Mouse (Mus musculus) midbrain, embryonic 15.5 days (tissue): ENCODE data around the gene Zdhhc11. TPM values are rescaled to one million over a fixed set of nuclear protein-coding genes. Genes with fewer than 3 reads are reported as not detected.
"Not testable (repeated sequence)": the region's sequence is repeated elsewhere in the genome, so short reads cannot be mapped to it uniquely, and the experiment has no call there.

Experiments
- ATAC-seq: fragments of 200-750 bp; cut with Nextera tagmentation; replicated peaks from 2 replicates; pipeline ENCODE4 v1.8.0; 2017; ENCODE audit warnings: moderate TSS enrichment
- H3K27ac ChIP-seq: fragments of 300-500 bp; sonication (generic); 2 replicates; pipeline ENCODE4 v1.5.1; 2015; ENCODE audit warnings: mild to moderate bottlenecking, inconsistent platforms
- H3K27me3 ChIP-seq: fragments of 300-500 bp; sonication (generic); replicated peaks from 2 replicates; pipeline ENCODE4 v1.6.1; 2015; ENCODE audit warnings: inconsistent platforms
- H3K36me3 ChIP-seq: fragments of 300-500 bp; sonication (generic); replicated peaks from 2 replicates; pipeline ENCODE4 v1.6.1; 2015; ENCODE audit warnings: inconsistent platforms
- H3K4me1 ChIP-seq: fragments of 300-500 bp; sonication (generic); 2 replicates; pipeline ENCODE4 v1.6.1; 2015; ENCODE audit warnings: inconsistent platforms
- H3K4me2 ChIP-seq: fragments of 300-500 bp; sonication (generic); 2 replicates; pipeline ENCODE4 v1.6.1; 2015; ENCODE audit warnings: inconsistent platforms, mild to moderate bottlenecking, moderate library complexity
- H3K4me3 ChIP-seq: fragments of 300-500 bp; sonication (generic); 2 replicates; pipeline ENCODE4 v1.5.1; 2015; ENCODE audit warnings: mild to moderate bottlenecking, inconsistent platforms
- H3K9ac ChIP-seq: fragments of 300-500 bp; sonication (generic); 2 replicates; pipeline ENCODE4 v1.6.1; 2015; ENCODE audit warnings: mild to moderate bottlenecking, inconsistent platforms
- H3K9me3 ChIP-seq: fragments of 300-500 bp; sonication (generic); 2 replicates; pipeline ENCODE4 v1.6.1; 2016; ENCODE audit warnings: inconsistent platforms
- WGBS: fragments of 180-500 bp; shearing (Covaris S2); methylation state at CpG from one replicate; pipeline ENCODE4 v1.1.7; 2015; ENCODE audit warnings: mixed read lengths; 5-methylcytosine and 5-hydroxymethylcytosine counted together
- polyA plus RNA-seq: library from polyadenylated mRNA; unstranded; fragments of >200 nt; fragmentation: Nextera tagmentation; extraction: Ambion mirVana; gene quantifications from 2 replicates; pipeline ENCODE4 v1.2.1, GENCODE M21; 2015

Gene Zdhhc11
- polyA plus RNA-seq, 1 experiment from 2014 or later: not detected

GRCm38 (mm10) chr13:74008948-74009718 lies 45.5 kb downstream of the Zdhhc11 start, which contains the start of gene Tppp:
TSS of gene Tppp (plus strand) at chr13:74009407.
- H3K9ac ChIP-seq: peak within 1 kb of the TSS; percentile 71
- WGBS: under 1% methylated on average over 53 of the region's 56 CpGs

GRCm38 (mm10) chr13:74009791-74010614 lies 46.4 kb downstream of the Zdhhc11 start:
- Histone ChIP-seq H3K9me3 (no peaks in the 10 kb centered on the region), H3K36me3 (no peaks in the 10 kb centered on the region), H3K4me2 (peak overlapping the region; percentile 91), H3K27me3 (peaks cover 8% of the 10 kb centered on the region), H3K4me1 (peaks cover 16% of the 10 kb centered on the region), H3K27ac (peak overlapping the region; percentile 83), H3K9ac (peak overlapping the region; percentile 71), H3K4me3 (peak overlapping the region; percentile 74)
- peak; percentile 81 for ATAC-seq
- under 1% methylated on average over 55 of the region's 55 CpGs for WGBS

More at GRCm38 (mm10) chr13:74008948-74009718, 45.5 kb downstream of the Zdhhc11 start, which contains the start of gene Tppp:
- Histone ChIP-seq H3K4me2 (peak within 1 kb of the TSS; percentile 91), H3K27me3 (peaks cover 8% of the 10 kb centered on the region), H3K4me1 (peaks cover 16% of the 10 kb centered on the region), H3K27ac (peak within 1 kb of the TSS; percentile 83), H3K4me3 (peak within 1 kb of the TSS; percentile 74), H3K9me3 (no peaks in the 10 kb centered on the region), H3K36me3 (no peaks in the 10 kb centered on the region)
- peak; percentile 93 for ATAC-seq

- H3K9me3 ChIP-seq: no peaks in the 10 kb centered on the region
- H3K4me3 ChIP-seq: peak overlapping the region; percentile 74
- peak; percentile 60 for ATAC-seq
- H3K4me1 ChIP-seq: peaks cover 16% of the 10 kb centered on the region
- H3K36me3 ChIP-seq: no peaks in the 10 kb centered on the region
- peaks cover 8% of the 10 kb centered on the region for H3K27me3 ChIP-seq
- H3K9ac ChIP-seq: peak overlapping the region; percentile 71
- 12% methylated on average over 3 of the region's 3 CpGs for WGBS
- peak overlapping the region; percentile 83 for H3K27ac ChIP-seq
- H3K4me2 ChIP-seq: peak overlapping the region; percentile 91
Observed at GRCm38 (mm10) chr13:74010678-74011077, 47.0 kb downstream of the Zdhhc11 start.

- WGBS: 78% methylated on average over 4 of the region's 4 CpGs
- H3K4me3 ChIP-seq: no peak overlapping the region
- no peaks in the 10 kb centered on the region for H3K36me3 ChIP-seq
- no peaks in the 10 kb centered on the region; the same call in 1 of the 2 replicates for H3K27me3 ChIP-seq
- no peak for ATAC-seq
- H3K27ac ChIP-seq: no peak overlapping the region
- no peaks in the 10 kb centered on the region for H3K9me3 ChIP-seq
- peaks cover 6% of the 10 kb centered on the region for H3K4me1 ChIP-seq
- no peak overlapping the region for H3K4me2 ChIP-seq
- H3K9ac ChIP-seq: no peak overlapping the region
Observed at GRCm38 (mm10) chr13:74015908-74016307, 52.3 kb downstream of the Zdhhc11 start.

- Histone ChIP-seq H3K27ac (no peak overlapping the region), H3K9ac (no peak overlapping the region), H3K4me3 (no peak overlapping the region), H3K9me3 (no peaks in the 10 kb centered on the region), H3K4me1 (no peaks in the 10 kb centered on the region), H3K36me3 (no peaks in the 10 kb centered on the region), H3K4me2 (no peak overlapping the region), H3K27me3 (no peaks in the 10 kb centered on the region; the same call in 1 of the 2 replicates)
- WGBS: 82% methylated on average over 4 of the region's 4 CpGs
- no peak for ATAC-seq
Observed at GRCm38 (mm10) chr13:74017426-74017825, 53.8 kb downstream of the Zdhhc11 start.

- 85% methylated on average over 8 of the region's 8 CpGs for WGBS
- H3K4me3 ChIP-seq, H3K9ac ChIP-seq, ATAC-seq, H3K27me3 ChIP-seq, H3K9me3 ChIP-seq, H3K27ac ChIP-seq, H3K4me2 ChIP-seq, H3K4me1 ChIP-seq, H3K36me3 ChIP-seq: not testable (repeated sequence)
Observed at GRCm38 (mm10) chr13:74019006-74019405, 55.4 kb downstream of the Zdhhc11 start.

GRCm38 (mm10) chr13:74025151-74026081 lies 61.8 kb downstream of the Zdhhc11 start:
- WGBS: 69% methylated on average over 4 of the region's 4 CpGs
- 0 out of 2 replicates have a peak, but pooled peaks have one; percentile 21 for ATAC-seq
- Histone ChIP-seq H3K9me3 (no peaks in the 10 kb centered on the region), H3K4me2 (no peak overlapping the region), H3K4me1 (peaks cover 3% of the 10 kb centered on the region), H3K27ac (no peak overlapping the region), H3K36me3 (no peaks in the 10 kb centered on the region), H3K9ac (no peak overlapping the region), H3K4me3 (no peak overlapping the region), H3K27me3 (no peaks in the 10 kb centered on the region)

- ATAC-seq: peak; percentile 75
- no peaks in the 10 kb centered on the region for H3K9me3 ChIP-seq
Observed at GRCm38 (mm10) chr13:74026215-74026614, 62.6 kb downstream of the Zdhhc11 start.

GRCm38 (mm10) chr13:74028116-74028515 lies 64.5 kb downstream of the Zdhhc11 start:
- Histone ChIP-seq H3K4me1 (peaks cover 3% of the 10 kb centered on the region), H3K4me2 (no peak overlapping the region), H3K27me3 (no peaks in the 10 kb centered on the region), H3K27ac (no peak overlapping the region), H3K36me3 (0 out of 2 replicates have a peak, but pooled peaks cover 5% of the 10 kb centered on the region), H3K9me3 (no peaks in the 10 kb centered on the region), H3K4me3 (no peak overlapping the region), H3K9ac (no peak overlapping the region)
- WGBS: 65% methylated on average over 2 of the region's 2 CpGs
- no peak for ATAC-seq

More at GRCm38 (mm10) chr13:74026215-74026614, 62.6 kb downstream of the Zdhhc11 start:
- WGBS: 14% methylated on average over 2 of the region's 2 CpGs
- Histone ChIP-seq H3K4me3 (no peak overlapping the region), H3K27me3 (no peaks in the 10 kb centered on the region), H3K36me3 (0 out of 2 replicates have a peak, but pooled peaks cover 1% of the 10 kb centered on the region), H3K9ac (no peak overlapping the region), H3K4me1 (peaks cover 3% of the 10 kb centered on the region), H3K4me2 (no peak overlapping the region), H3K27ac (no peak overlapping the region)

- Histone ChIP-seq H3K27me3 (no peaks in the 10 kb centered on the region), H3K9me3 (no peaks in the 10 kb centered on the region), H3K4me1 (peaks cover 3% of the 10 kb centered on the region), H3K27ac (no peak overlapping the region), H3K4me3 (no peak overlapping the region), H3K36me3 (0 out of 2 replicates have a peak, but pooled peaks cover 5% of the 10 kb centered on the region), H3K4me2 (no peak overlapping the region), H3K9ac (no peak overlapping the region)
- 86% methylated on average over 2 of the region's 2 CpGs for WGBS
- no peak for ATAC-seq
Observed at GRCm38 (mm10) chr13:74029013-74029412, 65.4 kb downstream of the Zdhhc11 start.

GRCm38 (mm10) chr13:74030691-74031090 lies 67.0 kb downstream of the Zdhhc11 start:
- no peak overlapping the region for H3K4me2 ChIP-seq
- no peaks in the 10 kb centered on the region for H3K27me3 ChIP-seq
- 88% methylated on average over 7 of the region's 7 CpGs for WGBS
- no peak overlapping the region for H3K4me3 ChIP-seq
- no peaks in the 10 kb centered on the region for H3K9me3 ChIP-seq
- H3K36me3 ChIP-seq: 0 out of 2 replicates have a peak, but pooled peaks cover 5% of the 10 kb centered on the region
- no peak overlapping the region for H3K9ac ChIP-seq
- ATAC-seq: no peak
- H3K4me1 ChIP-seq: no peaks in the 10 kb centered on the region
- H3K27ac ChIP-seq: no peak overlapping the region
